Mouse (Mus musculus): ENCODE data around the gene Trp73.

Trp73 gene

DNA sequence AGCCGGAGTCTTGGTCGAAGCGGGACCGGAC lies at the start of gene Trp73:
Trp73 (minus strand) TSS at position 27 of the 31 bp plus-strand sequence.
- no peak for DNase-seq

- peak; percentile 32 to 54 for DNase-seq
These were observed 48.9 kb upstream of the Trp73 start for GRCm38 (mm10) chr4:154188948-154189347.

- DNase-seq = no peak
These were observed 46.1 kb upstream of the Trp73 start for GRCm38 (mm10) chr4:154186002-154186537.

- DNase-seq = no peak
These were observed 45.0 kb upstream of the Trp73 start for GRCm38 (mm10) chr4:154185001-154185400.

DNA sequence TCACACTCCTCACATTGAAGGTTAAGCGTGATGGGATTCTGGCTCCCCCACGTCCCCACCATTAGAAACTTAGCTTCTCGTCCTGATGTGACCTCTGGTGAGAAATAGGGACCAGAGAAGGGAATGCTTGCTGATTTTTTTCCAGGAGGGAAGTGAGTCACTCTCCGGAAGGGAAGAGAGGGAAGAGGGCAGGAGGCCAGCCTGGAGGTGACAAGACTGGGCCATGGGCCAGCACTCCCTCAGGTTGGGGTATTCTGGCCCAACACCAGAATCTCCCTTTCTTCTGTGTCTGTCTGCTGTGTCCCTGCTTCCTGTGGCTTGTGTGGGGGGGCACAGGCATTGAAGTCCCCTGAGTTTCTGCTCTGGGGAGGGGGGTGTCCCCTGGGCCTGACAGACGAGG lies 43.6 kb upstream of the Trp73 start:
- peak in 1 of 2 experiments; percentile 20 for DNase-seq

DNA sequence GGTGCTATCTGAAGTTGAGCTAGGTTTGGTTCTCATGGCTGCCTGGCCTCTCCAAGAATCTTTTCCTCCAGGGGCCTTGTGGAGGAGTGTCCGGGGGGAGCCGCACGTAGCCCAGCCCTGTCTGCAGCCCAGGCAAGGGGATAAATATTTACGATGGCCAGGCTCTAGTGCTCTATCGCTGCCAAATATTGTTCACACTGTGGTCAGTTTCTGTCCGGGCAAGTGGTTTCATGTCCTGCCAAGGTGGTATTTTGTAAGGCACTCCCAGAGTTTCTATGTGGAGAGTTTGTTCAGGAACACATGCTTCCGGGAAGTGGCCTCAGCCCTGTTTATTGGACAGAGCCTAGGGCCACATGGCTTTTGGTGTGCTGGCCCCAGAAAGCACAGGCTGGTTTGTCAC lies 41.0 kb upstream of the Trp73 start:
- no peak for DNase-seq

GRCm38 (mm10) chr4:154177257-154177656 lies 37.2 kb upstream of the Trp73 start:
- DNase-seq = no peak

DNA sequence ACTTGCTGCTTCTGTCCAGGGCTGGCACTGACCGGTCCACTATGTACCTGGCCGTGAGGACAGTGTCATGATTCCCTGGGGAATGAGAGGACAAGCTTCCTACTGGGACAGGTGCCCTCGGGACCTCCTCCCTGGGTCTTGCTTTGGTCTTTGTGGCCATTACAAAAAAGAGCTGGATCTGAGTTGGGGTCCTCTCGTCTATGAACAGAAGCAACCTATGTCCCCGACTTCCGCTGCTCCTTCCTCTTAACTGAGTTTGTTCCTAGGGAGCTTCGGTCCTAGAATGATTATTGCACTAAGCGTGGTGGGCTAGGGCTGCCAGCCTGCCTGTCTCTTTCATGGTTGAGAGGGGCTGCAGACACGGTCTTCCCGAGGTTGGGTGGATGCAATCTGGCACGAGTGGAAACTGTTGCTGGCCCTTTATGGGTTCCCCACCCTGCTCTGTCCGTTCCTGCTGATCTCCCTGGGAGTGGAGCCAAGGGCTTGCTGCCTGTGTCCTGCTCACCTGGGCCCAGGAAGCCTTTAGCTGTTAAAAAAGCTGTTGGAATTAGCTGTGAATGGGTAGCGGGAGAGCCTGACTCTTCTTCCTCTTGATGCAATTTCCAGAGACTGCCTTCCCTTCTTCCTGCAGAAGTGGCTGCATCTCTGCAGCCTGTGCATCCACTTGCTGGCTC lies 32.1 kb upstream of the Trp73 start:
- no peak for DNase-seq

DNA sequence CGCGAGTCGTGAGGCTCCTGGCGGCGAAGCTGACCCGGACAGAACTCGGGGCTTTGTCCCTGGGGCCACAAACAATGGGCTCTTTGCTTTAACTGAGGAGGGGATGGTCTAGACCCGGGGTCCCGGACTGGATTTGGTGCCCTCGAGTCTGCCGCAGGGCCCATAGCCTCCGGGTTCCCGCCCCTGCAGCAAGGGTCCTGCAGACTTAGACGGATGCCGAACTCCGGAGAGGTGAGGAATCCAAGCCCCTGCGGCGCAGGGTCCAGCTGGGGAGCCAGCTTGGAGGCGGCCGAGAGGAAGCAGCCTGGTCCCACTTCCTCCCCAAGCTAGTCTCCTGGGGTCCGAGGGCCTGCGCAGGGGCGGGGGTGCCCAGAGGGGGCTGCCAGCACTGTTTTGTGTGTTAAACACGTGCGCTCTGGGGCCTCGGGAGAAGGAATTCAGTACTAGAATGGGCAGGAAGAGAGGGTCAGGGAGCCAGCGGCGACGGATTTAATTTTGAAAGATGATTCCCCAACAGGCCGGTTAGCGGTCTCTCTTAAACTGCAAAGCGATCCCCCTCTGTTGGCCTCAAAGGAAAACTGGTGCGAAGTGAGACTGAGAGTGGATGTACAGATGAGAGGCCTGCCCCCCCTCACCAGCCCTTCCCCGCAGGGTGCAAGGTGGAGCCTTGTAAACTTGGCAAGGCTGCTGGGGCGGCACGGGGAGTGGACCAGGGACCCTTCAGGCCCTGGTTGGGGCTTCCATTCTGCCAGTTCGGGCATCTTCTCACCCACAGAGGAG lies 31.3 kb upstream of the Trp73 start:
- DNase-seq = no peak

GRCm38 (mm10) chr4:154170506-154171150 lies 30.6 kb upstream of the Trp73 start, which contains the start of gene Megf6:
Gene Megf6 (plus strand): TSS chr4:154170730.
- peak in 1 of 2 experiments; percentile 44 for DNase-seq

- DNase-seq = no peak
These were observed 30.0 kb upstream of the Trp73 start for GRCm38 (mm10) chr4:154170021-154170420.

DNA sequence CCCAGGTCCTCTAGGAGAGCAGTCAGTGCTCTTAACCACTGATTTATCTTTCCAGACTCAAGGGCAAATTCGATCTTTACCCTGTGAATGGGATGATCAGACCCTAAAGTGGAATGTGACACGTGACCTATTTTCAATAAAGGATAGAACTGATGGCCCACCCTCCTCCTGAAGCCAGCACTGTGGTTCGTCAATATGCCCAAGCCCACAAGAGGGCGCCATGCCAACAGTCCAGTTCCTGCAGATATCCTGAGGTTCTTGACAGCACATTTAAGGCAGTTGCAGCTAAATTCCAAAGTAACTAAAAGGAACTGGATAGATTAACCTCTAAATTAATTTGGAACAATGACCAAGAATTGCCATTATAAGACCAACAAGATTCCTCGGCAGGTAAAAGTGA lies 27.0 kb upstream of the Trp73 start:
- peak in 1 of 2 experiments; percentile 82 for DNase-seq

DNA sequence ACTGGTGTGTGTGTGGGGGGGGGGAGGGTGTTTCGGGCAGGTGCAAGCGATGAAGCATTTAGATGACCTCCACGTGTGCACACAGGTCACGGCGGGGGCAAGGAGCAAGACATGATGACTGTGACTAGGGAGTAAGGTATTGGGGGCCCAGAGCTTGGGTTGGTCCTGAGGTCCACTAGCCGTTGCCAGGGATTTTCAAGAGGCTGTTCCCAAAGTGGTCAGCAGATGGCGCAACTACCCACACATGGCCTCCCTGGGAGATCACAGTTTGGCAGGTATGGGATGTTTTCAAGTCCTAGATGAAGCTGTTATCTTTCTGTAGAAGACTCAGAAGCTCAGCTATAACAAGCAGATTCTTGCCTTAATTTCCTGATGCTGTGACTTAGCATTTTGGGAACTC lies 23.3 kb upstream of the Trp73 start:
- peak; percentile 72 to 85 for DNase-seq

GRCm38 (mm10) chr4:154160538-154161390 lies 20.8 kb upstream of the Trp73 start, which contains the start of gene Tprgl:
Gene Tprgl (minus strand): TSS chr4:154160666.
- DNase-seq = peak; percentile 98 to 99

DNA sequence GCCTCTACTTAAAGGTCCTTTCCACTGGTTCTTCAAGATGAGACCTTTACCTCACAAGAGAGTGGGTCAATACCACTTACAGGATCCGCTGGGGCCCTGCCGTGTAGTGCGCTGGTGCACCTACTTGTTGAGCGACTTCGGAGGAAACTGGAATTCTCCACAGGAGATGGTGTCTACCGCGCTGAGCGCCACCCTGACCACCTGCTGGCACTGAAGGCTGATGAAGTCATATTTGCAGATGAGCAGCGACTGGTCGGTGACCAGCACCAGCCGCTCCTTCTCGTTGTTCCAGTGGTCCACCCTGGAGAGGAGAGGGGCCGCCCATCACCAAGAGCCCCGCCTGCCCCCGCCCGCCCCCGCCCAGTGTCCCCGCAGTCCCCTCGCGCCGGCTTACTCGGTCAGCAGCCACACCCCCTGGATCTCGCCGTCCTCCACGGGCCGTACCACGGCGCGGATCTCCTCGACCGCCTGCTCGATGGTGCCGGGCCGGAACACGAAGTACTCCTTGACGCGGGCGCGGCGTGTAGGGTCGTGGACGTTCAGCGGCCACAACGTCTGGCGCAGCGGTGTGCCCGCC lies 20.0 kb upstream of the Trp73 start:
- peak in 1 of 2 experiments; percentile 24 for DNase-seq

- DNase-seq = peak; percentile 85 to 92
These were observed 19.0 kb upstream of the Trp73 start for GRCm38 (mm10) chr4:154159002-154159401.

DNA sequence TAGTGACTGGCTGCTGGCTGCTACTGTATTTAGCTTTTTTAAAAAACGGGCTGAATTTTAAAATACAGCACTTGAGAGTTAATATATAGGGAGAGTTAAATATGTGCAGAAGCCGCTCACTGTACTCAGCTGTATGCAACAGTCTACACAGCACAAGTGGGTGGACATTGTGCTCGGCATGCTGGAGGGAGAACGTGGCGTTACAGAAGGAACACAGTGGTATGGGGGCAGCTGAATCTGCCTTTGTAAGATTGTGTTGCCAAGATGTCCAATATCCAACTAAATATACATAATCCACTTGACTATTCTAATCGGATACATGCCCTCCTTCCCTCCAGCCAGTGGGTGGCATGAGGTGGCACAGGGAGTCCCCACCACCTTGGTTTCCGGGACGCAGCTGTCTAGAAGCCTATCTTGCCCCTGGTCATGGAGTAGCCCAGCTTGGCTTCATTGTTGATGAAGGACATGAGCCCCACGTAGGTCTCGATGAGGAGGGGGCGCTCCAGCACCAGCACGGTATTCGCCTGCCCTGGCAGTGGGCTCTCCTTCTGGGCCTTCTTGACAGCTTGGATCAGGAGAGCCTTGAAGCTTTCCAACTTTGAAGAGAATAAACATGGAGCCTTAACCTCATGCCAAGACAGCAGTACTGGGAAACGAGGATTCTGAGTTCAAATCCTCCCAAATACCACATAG lies 18.1 kb upstream of the Trp73 start:
- no peak for DNase-seq

DNA sequence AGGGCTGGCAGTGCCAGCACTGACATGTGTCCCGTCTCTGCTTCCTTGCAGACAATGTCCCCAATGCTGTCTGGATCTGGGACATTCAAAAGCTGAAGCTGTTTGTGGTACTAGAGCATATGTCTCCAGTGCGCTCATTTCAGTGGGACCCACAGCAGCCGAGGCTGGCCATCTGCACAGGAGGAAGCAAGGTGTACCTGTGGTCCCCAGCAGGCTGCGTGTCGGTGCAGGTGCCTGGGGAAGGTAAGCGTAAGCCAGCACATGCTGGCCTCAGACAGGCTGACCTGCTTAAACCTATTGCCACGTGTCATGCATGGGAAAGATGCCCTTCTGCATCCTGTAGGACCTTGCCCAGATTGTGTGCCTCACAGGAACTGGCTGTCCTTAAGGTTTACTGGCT lies 16.0 kb upstream of the Trp73 start:
- DNase-seq = no peak

GRCm38 (mm10) chr4:154154104-154154503 lies 14.1 kb upstream of the Trp73 start:
- no peak for DNase-seq

- DNase-seq = no peak
These were observed 6.3 kb upstream of the Trp73 start for GRCm38 (mm10) chr4:154146342-154146741.

DNA sequence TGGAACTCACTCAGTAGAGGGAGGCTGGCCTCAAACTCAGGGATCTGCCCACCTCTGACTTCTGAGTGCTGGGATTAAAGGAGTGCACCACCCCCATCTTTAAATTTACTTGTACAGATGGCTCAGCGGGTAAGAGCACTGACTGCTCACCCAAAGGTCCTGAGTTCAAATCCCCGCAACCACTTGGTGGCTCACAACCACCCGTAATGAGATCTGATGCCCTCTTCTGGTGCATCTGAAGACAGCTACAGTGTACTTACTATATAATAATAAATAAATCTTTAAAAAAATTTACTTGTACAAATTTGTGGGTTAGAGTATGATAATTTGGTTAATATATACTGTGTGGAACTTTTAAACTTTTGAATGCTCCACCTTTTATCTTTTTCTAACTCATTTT lies 4.7 kb upstream of the Trp73 start:
- DNase-seq = no peak

All from kidney, postnatal 25 days (tissue).